Mouse (Mus musculus): Measurements from ENCODE around the gene Clps. TPM values are rescaled to one million over a fixed set of nuclear protein-coding genes. Genes with fewer than 3 reads are reported as not detected.

Gene Clps
- total and polyA plus RNA-seq, 3 experiments = not detected

GRCm38 (mm10) chr17:28517956-28518614, 42.5 kb downstream of the Clps start (continued):
- TF ChIP-seq USF1 (IDR thresholded peaks at IDR 0.05; ENCODE audit: low read depth, low read length) (no peak), CTCF (IDR thresholded peaks at IDR 0.05 in 2 of 3, conservative IDR thresholded peaks at IDR 0.05 in 1 of 3; ENCODE audit: control insufficient read depth in 1 of 3, insufficient read depth in 1 of 3, low read depth in 2 of 3, low read length in 3 of 3, poor library complexity in 1 of 3, severe bottlenecking in 1 of 3) (no peak), NRF1 (IDR thresholded peaks at IDR 0.05; ENCODE audit: insufficient read depth, low read depth, low read length, poor library complexity, severe bottlenecking) (no peak), MXI1 (IDR thresholded peaks at IDR 0.05; ENCODE audit: low read depth, low read length) (peak; percentile 51; the same call in 1 of the 2 replicates), POLR2A (IDR thresholded peaks at IDR 0.05; ENCODE audit: control insufficient read depth in 1 of 2, insufficient read depth in 1 of 2, low read depth in 1 of 2, low read length in 2 of 2, poor library complexity in 1 of 2) (peak in 1 of 2 experiments; percentile 55; a peak in 2 of 4 replicates), MYB (IDR thresholded peaks at IDR 0.05; ENCODE audit: low read depth, low read length) (no peak), MAX (IDR thresholded peaks at IDR 0.05; ENCODE audit: low read length) (peak; percentile 46), ZC3H11A (IDR thresholded peaks at IDR 0.05; ENCODE audit: low read depth, low read length) (no peak), BHLHE40 (IDR thresholded peaks at IDR 0.05; ENCODE audit: borderline replicate concordance, low read depth, low read length) (no peak), POLR2AphosphoS5 (IDR thresholded peaks at IDR 0.05; ENCODE audit: borderline replicate concordance, low read depth, low read length) (no peak), TBP (IDR thresholded peaks at IDR 0.05; ENCODE audit: low read depth, low read length) (no peak), MAFK (IDR thresholded peaks at IDR 0.05; ENCODE audit: borderline replicate concordance, low read depth, low read length) (no peak), GABPA (IDR thresholded peaks at IDR 0.05; ENCODE audit: low read depth, low read length) (no peak), ELF1 (IDR thresholded peaks at IDR 0.05; ENCODE audit: low read depth, low read length) (no peak), ETS1 (IDR thresholded peaks at IDR 0.05; ENCODE audit: low read depth, low read length) (no peak), UBTF (IDR thresholded peaks at IDR 0.05; ENCODE audit: borderline replicate concordance, insufficient read depth, low read depth, low read length) (no peak)

- peaks cover 0 to 14% of the 10 kb centered on the region in 2 experiments; a peak in 2 of 4 replicates for H3K36me3 ChIP-seq (ENCODE audit: control insufficient read depth in 1 of 2, insufficient read depth in 2 of 2, low read length in 2 of 2)
- peaks cover 0 to 32% of the 10 kb centered on the region in 2 experiments; a peak in 3 of 4 replicates for H3K4me1 ChIP-seq (ENCODE audit: control insufficient read depth in 1 of 2, insufficient read depth in 2 of 2, low read length in 2 of 2)
- peak; percentile 71 for DNase-seq (ENCODE audit: low read depth, low spot score)
- TF ChIP-seq MAZ (IDR thresholded peaks at IDR 0.05; ENCODE audit: low read depth, low read length) (no peak), BHLHE40 (IDR thresholded peaks at IDR 0.05; ENCODE audit: borderline replicate concordance, low read depth, low read length) (peak; percentile 71; the same call in 1 of the 2 replicates), RCOR1 (IDR thresholded peaks at IDR 0.05; ENCODE audit: low read depth, low read length) (no peak), ZMIZ1 (IDR thresholded peaks at IDR 0.05; ENCODE audit: low read depth, low read length) (no peak), ELF1 (IDR thresholded peaks at IDR 0.05; ENCODE audit: low read depth, low read length) (no peak), USF2 (IDR thresholded peaks at IDR 0.05; ENCODE audit: borderline replicate concordance in 1 of 2, insufficient read depth in 1 of 2, low read depth in 1 of 2, low read length in 2 of 2) (peak; percentile 17 to 31; a peak in 1 of 4 replicates), USF1 (IDR thresholded peaks at IDR 0.05; ENCODE audit: low read depth, low read length) (peak; percentile 87), ETS1 (IDR thresholded peaks at IDR 0.05; ENCODE audit: low read depth, low read length) (no peak)
- H3K9me3 ChIP-seq (replicated peaks; ENCODE audit: insufficient read depth, low read length) = no peaks in the 10 kb centered on the region
- peak within 1 kb of the TSS; percentile 52 to 87 for H3K4me3 ChIP-seq (ENCODE audit: control insufficient read depth in 1 of 2, insufficient read depth in 1 of 2, low read depth in 2 of 2, low read length in 2 of 2)
- H3K27ac ChIP-seq (ENCODE audit: control insufficient read depth, low read depth, low read length) = peak within 1 kb of the TSS; percentile 89
- H3K27me3 ChIP-seq (ENCODE audit: control insufficient read depth in 1 of 2, insufficient read depth in 2 of 2, low read length in 2 of 2) = no peaks in the 10 kb centered on the region
- peak within 1 kb of the TSS; percentile 75 for H3K9ac ChIP-seq (ENCODE audit: control insufficient read depth, low read depth, low read length, poor library complexity, severe bottlenecking)
- no peaks in the 10 kb centered on the region; the same call in 1 of the 2 replicates for H3K79me2 ChIP-seq (ENCODE audit: control insufficient read depth, insufficient read depth, low read length, poor library complexity)
These were observed 43.1 kb downstream of the Clps start, which contains the start of gene Fkbp5 for GRCm38 (mm10) chr17:28517441-28517955. Gene Fkbp5, minus strand, starts transcription at chr17:28517527.
